Mouse (Mus musculus) CH12.LX (cell line): Measurements from ENCODE around the gene Car4. TPM values are rescaled to one million over a fixed set of nuclear protein-coding genes. Genes with fewer than 3 reads are reported as not detected.

Source experiments
- DNase-seq: peaks from one replicate; pipeline ENCODE4 v3.0.0-alpha.2; 2013; ENCODE audit errors: extremely low read depth
- H3K27ac ChIP-seq: 2 replicates; pipeline ENCODE4 v1.5.1; 2012; ENCODE audit warnings: low read depth, mild to moderate bottlenecking, control low read depth, moderate library complexity; ENCODE audit not compliant: insufficient read depth
- H3K27me3 ChIP-seq: replicated peaks from 2 replicates; pipeline ENCODE3; 2012; ENCODE audit warnings: inconsistent platforms
- H3K36me3 ChIP-seq, 2 experiments: replicated peaks in 1 of 2; 2 replicates each; pipeline versions ENCODE3 to v1.6.1; 2012; ENCODE audit warnings: inconsistent platforms in 1 of 2, low read length in 1 of 2, mild to moderate bottlenecking in 1 of 2, mixed read lengths in 1 of 2, moderate library complexity in 1 of 2; ENCODE audit not compliant: control insufficient read depth in 1 of 2, insufficient read depth in 1 of 2
- H3K4me1 ChIP-seq, 2 experiments: 2 replicates each; pipeline ENCODE4 v1.6.1; 2012; ENCODE audit warnings: inconsistent platforms in 1 of 2, moderate library complexity in 1 of 2; ENCODE audit not compliant: insufficient read depth in 2 of 2, control insufficient read depth in 1 of 2
- H3K4me2 ChIP-seq: 2 replicates; pipeline ENCODE4 v1.6.1; 2012; ENCODE audit warnings: low read depth, mild to moderate bottlenecking, control low read depth; ENCODE audit not compliant: poor library complexity, insufficient read depth, severe bottlenecking
- H3K4me3 ChIP-seq, 3 experiments: fragments of 150-350 bp in 1 of 3; sonication (generic) in 1 of 3; replicated peaks in 1 of 3; 2 replicates each; pipeline versions ENCODE3 to v1.5.1; 2011 to 2012; ENCODE audit warnings: low read depth in 2 of 3, low read length in 2 of 3, mild to moderate bottlenecking in 2 of 3, moderate library complexity in 2 of 3, control low read depth in 1 of 3, improper control_type of control experiment in 1 of 3, inconsistent platforms in 1 of 3, mixed read lengths in 1 of 3; ENCODE audit not compliant: poor library complexity in 1 of 3
- H3K79me2 ChIP-seq: replicated peaks from 2 replicates; pipeline ENCODE4 v1.6.1; 2012; ENCODE audit warnings: mild to moderate bottlenecking, moderate library complexity; ENCODE audit not compliant: control insufficient read depth, poor library complexity, insufficient read depth, severe bottlenecking; ENCODE audit errors: extremely low read depth
- H3K9ac ChIP-seq: 2 replicates; pipeline ENCODE4 v1.6.1; 2012; ENCODE audit warnings: low read depth, mild to moderate bottlenecking, control low read depth, moderate library complexity; ENCODE audit not compliant: insufficient read depth
- H3K9me3 ChIP-seq: replicated peaks from 2 replicates; pipeline ENCODE3; 2012; ENCODE audit warnings: low read length, inconsistent platforms, mixed read lengths
- BHLHE40 ChIP-seq: IDR thresholded peaks from 2 replicates; pipeline ENCODE4 v1.6.1; 2011; ENCODE audit warnings: mild to moderate bottlenecking, low read depth, low read length, improper control_type of control experiment
- CHD1 ChIP-seq: IDR thresholded peaks from 2 replicates; pipeline ENCODE4 v1.6.1; 2012; ENCODE audit warnings: low read depth, low read length, improper control_type of control experiment, inconsistent platforms
- CTCF ChIP-seq, 2 experiments: IDR thresholded peaks in 1 of 2; conservative IDR thresholded peaks in 1 of 2; 2 replicates each; pipeline ENCODE4 v1.5.1; 2011 to 2012; ENCODE audit warnings: low read depth in 2 of 2, low read length in 2 of 2, improper control_type of control experiment in 1 of 2, inconsistent platforms in 1 of 2, mild to moderate bottlenecking in 1 of 2, moderate library complexity in 1 of 2
- ELF1 ChIP-seq: IDR thresholded peaks from 2 replicates; pipeline ENCODE4 v1.6.1; 2014; ENCODE audit warnings: low read depth, mild to moderate bottlenecking, inconsistent platforms, low read length, improper control_type of control experiment
- ETS1 ChIP-seq: conservative IDR thresholded peaks from 2 replicates; pipeline ENCODE4 v1.6.1; 2012; ENCODE audit warnings: low read depth, mild to moderate bottlenecking, inconsistent platforms, low read length, improper control_type of control experiment, moderate library complexity
- HCFC1 ChIP-seq: IDR thresholded peaks from 2 replicates; pipeline ENCODE4 v1.6.1; 2012; ENCODE audit warnings: low read depth, mild to moderate bottlenecking, inconsistent platforms, low read length, improper control_type of control experiment
- JUN ChIP-seq: IDR thresholded peaks from 2 replicates; pipeline ENCODE4 v1.6.1; 2011; ENCODE audit warnings: low read depth, mild to moderate bottlenecking, low read length, improper control_type of control experiment, moderate library complexity; ENCODE audit not compliant: insufficient read depth
- MAFK ChIP-seq: IDR thresholded peaks from 2 replicates; pipeline ENCODE4 v1.6.1; 2011; ENCODE audit warnings: low read length, improper control_type of control experiment; ENCODE audit not compliant: insufficient replicate concordance
- MAZ ChIP-seq: IDR thresholded peaks from 2 replicates; pipeline ENCODE4 v1.6.1; 2012; ENCODE audit warnings: low read depth, mild to moderate bottlenecking, inconsistent platforms, low read length, improper control_type of control experiment, moderate library complexity
- MEF2A ChIP-seq: IDR thresholded peaks from 2 replicates; pipeline ENCODE4 v1.6.1; 2014; ENCODE audit warnings: low read depth, mild to moderate bottlenecking, inconsistent platforms, low read length, improper control_type of control experiment, borderline replicate concordance
- MXI1 ChIP-seq: IDR thresholded peaks from 2 replicates; pipeline ENCODE4 v1.6.1; 2011; ENCODE audit warnings: mild to moderate bottlenecking, low read depth, low read length, improper control_type of control experiment
- NELFE ChIP-seq: IDR thresholded peaks from 2 replicates; pipeline ENCODE4 v1.6.1; 2011; ENCODE audit warnings: low read depth, low read length, improper control_type of control experiment
- NRF1 ChIP-seq: IDR thresholded peaks from 2 replicates; pipeline ENCODE4 v1.6.1; 2014; ENCODE audit warnings: low read depth, mild to moderate bottlenecking, inconsistent platforms, low read length, improper control_type of control experiment, moderate library complexity
- POLR2A ChIP-seq: IDR thresholded peaks from 2 replicates; pipeline ENCODE4 v1.6.1; 2011; ENCODE audit warnings: low read depth, mild to moderate bottlenecking, improper control_type of control experiment, low read length
- RCOR1 ChIP-seq: conservative IDR thresholded peaks from 2 replicates; pipeline ENCODE4 v1.6.1; 2012; ENCODE audit warnings: low read depth, mild to moderate bottlenecking, inconsistent platforms, low read length, improper control_type of control experiment
- TCF12 ChIP-seq: IDR thresholded peaks from 2 replicates; pipeline ENCODE4 v1.6.1; 2014; ENCODE audit warnings: low read depth, mild to moderate bottlenecking, inconsistent platforms, low read length, improper control_type of control experiment
- UBTF ChIP-seq: IDR thresholded peaks from 2 replicates; pipeline ENCODE4 v1.6.1; 2012; ENCODE audit warnings: low read depth, mild to moderate bottlenecking, inconsistent platforms, low read length, improper control_type of control experiment, moderate library complexity
- USF1 ChIP-seq: IDR thresholded peaks from 2 replicates; pipeline ENCODE4 v1.6.1; 2014; ENCODE audit warnings: low read depth, mild to moderate bottlenecking, inconsistent platforms, low read length, improper control_type of control experiment
- ZKSCAN1 ChIP-seq: IDR thresholded peaks from 2 replicates; pipeline ENCODE4 v1.6.1; 2012; ENCODE audit warnings: low read depth, inconsistent platforms, low read length, improper control_type of control experiment, borderline replicate concordance
- ZMIZ1 ChIP-seq: IDR thresholded peaks from 2 replicates; pipeline ENCODE4 v1.6.1; 2012; ENCODE audit warnings: low read depth, mild to moderate bottlenecking, inconsistent platforms, low read length, improper control_type of control experiment
- dilution Hi-C: fragments of 300-500 bp; cut with MboI; formaldehyde crosslinking; loops from 2 replicates; pipeline ENCODE4 v1.14.3; 2020; ENCODE audit warnings: low sequenced_read_pairs; ENCODE audit not compliant: extremely low pct_unique_long_range_greater_than_20kb, extremely low pct_ligation_motif_present
- in situ Hi-C: fragments of 300-500 bp; cut with MboI; formaldehyde crosslinking; loops from 3 replicates; pipeline ENCODE4 v1.14.3; 2019; ENCODE audit warnings: low sequenced_read_pairs, low pct_ligation_motif_present, low pct_unique_long_range_greater_than_20kb, mixed read lengths
- polyA plus RNA-seq: library from polyadenylated mRNA; unstranded; fragments of >175 nt; gene quantifications from 2 replicates; pipeline ENCODE4 v1.2.1, GENCODE M21; 2012; ENCODE audit warnings: low read depth; ENCODE audit not compliant: insufficient read length
- total RNA-seq, 2 experiments: library from RNA; depleted of rRNA; stranded (reverse); fragments of 300-350 nt in 1 of 2; fragments of >200 nt in 1 of 2; gene quantifications; 2 replicates each; pipeline ENCODE4 v1.2.3; 2012 to 2014

Car4 gene
- total and polyA plus RNA-seq, 3 experiments: not detected

DNA sequence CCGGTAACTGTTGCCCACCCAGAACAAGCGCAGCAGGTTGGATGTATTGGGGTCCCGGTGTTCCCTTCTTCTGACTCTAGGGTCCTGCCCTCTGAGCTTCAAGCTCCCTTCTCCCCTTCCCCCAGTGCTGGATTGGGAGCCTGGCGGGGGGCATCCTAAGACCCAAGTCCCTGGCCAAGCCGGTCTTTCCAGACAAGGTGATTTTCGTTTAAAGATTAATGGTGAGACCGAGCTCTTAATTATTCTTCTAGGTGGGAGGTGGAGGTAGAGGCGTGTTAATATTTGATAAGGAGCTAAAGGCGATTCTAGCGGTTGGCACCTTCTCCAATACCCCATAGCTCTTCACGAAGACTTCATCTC, 665 bp downstream of the Car4 start:
- no peaks in the 10 kb centered on the region for H3K79me2 ChIP-seq
- H3K9ac ChIP-seq: no peak overlapping the region
- H3K4me2 ChIP-seq: no peak overlapping the region
- no peak overlapping the region for H3K27ac ChIP-seq
- dilution Hi-C loops: no loop called here
- no peak for DNase-seq
- H3K4me1 ChIP-seq: peaks cover 0 to 3% of the 10 kb centered on the region in 2 experiments; a peak in 1 of 4 replicates
- peaks cover 87% of the 10 kb centered on the region for H3K27me3 ChIP-seq
- H3K9me3 ChIP-seq: no peaks in the 10 kb centered on the region
- H3K36me3 ChIP-seq: no peaks in the 10 kb centered on the region
- H3K4me3 ChIP-seq: no peak overlapping the region
- TF ChIP-seq NELFE (no peak), USF1 (no peak), MXI1 (no peak), ELF1 (no peak), NRF1 (no peak), MAZ (no peak), ZMIZ1 (no peak), UBTF (no peak), BHLHE40 (no peak), JUN (no peak), ETS1 (no peak), ZKSCAN1 (no peak), MEF2A (no peak), MAFK (no peak), TCF12 (no peak), HCFC1 (no peak), CTCF (conservative IDR thresholded peaks at IDR 0.05 in 1 of 2, IDR thresholded peaks at IDR 0.05 in 1 of 2; ENCODE audit: low read depth in 2 of 2, low read length in 2 of 2) (no peak), POLR2A (no peak), RCOR1 (no peak)
- TF ChIP-seq, all 38 proteins: peak for 0
- in situ Hi-C loops: no loop called here

GRCm38 (mm10) chr11:84959181-84959580, 1.6 kb downstream of the Car4 start:
- TF ChIP-seq CHD1 (no peak), NELFE (no peak)
- Histone ChIP-seq H3K27ac (no peak overlapping the region), H3K4me1 (0 out of 4 replicates have a peak, but pooled peaks cover 0 to 3% of the 10 kb centered on the region in 2 experiments), H3K27me3 (peaks cover 91% of the 10 kb centered on the region), H3K79me2 (no peaks in the 10 kb centered on the region), H3K9me3 (no peaks in the 10 kb centered on the region), H3K9ac (no peak overlapping the region), H3K36me3 (no peaks in the 10 kb centered on the region), H3K4me3 (no peak overlapping the region), H3K4me2 (no peak overlapping the region)
- no peak for DNase-seq
- in situ Hi-C loops: no loop called here
- dilution Hi-C loops: no loop called here
